Mouse (Mus musculus) kidney, embryonic 16.5 days (tissue): ENCODE results near the gene Spp1. TPM values are rescaled to one million over a fixed set of nuclear protein-coding genes. Genes with fewer than 3 reads are reported as not detected.

Experiments
- ATAC-seq: fragments of 200-750 bp; cut with Nextera tagmentation; 2 replicates; pipeline ENCODE4 v1.8.0; 2017; ENCODE audit warnings: moderate TSS enrichment; ENCODE audit not compliant: low FRiP score, low TSS enrichment
- H3K27ac ChIP-seq: fragments of 300-500 bp; sonication (generic); 2 replicates; pipeline ENCODE4 v1.5.1; 2014; ENCODE audit warnings: low read length
- H3K27me3 ChIP-seq: fragments of 300-500 bp; sonication (generic); 2 replicates; pipeline ENCODE4 v1.6.1; 2014; ENCODE audit warnings: low read length, control low read depth, mixed read lengths; ENCODE audit not compliant: insufficient read depth
- H3K36me3 ChIP-seq: fragments of 300-500 bp; sonication (generic); 2 replicates; pipeline ENCODE4 v1.6.1; 2014; ENCODE audit warnings: low read length, control low read depth, mixed read lengths; ENCODE audit not compliant: insufficient read depth
- H3K4me1 ChIP-seq: fragments of 300-500 bp; sonication (generic); 2 replicates; pipeline ENCODE4 v1.6.1; 2014; ENCODE audit warnings: low read length, control low read depth, mixed read lengths; ENCODE audit not compliant: insufficient read depth
- H3K4me2 ChIP-seq: fragments of 300-500 bp; sonication (generic); replicated peaks from 2 replicates; pipeline ENCODE4 v1.6.1; 2014; ENCODE audit warnings: low read depth, low read length
- H3K4me3 ChIP-seq: fragments of 300-500 bp; sonication (generic); 2 replicates; pipeline ENCODE4 v1.5.1; 2014; ENCODE audit warnings: mild to moderate bottlenecking, low read length
- H3K9ac ChIP-seq: fragments of 300-500 bp; sonication (generic); replicated peaks from 2 replicates; pipeline ENCODE4 v1.6.1; 2014; ENCODE audit warnings: low read length
- H3K9me3 ChIP-seq: fragments of 300-500 bp; sonication (generic); 2 replicates; pipeline ENCODE4 v1.6.1; 2016; ENCODE audit warnings: low read length, control low read depth
- WGBS: fragments of 180-500 bp; shearing (Covaris S2); extraction: QIAGEN DNeasy Blood & Tissue Kit; methylation state at CpG from one replicate; pipeline ENCODE4 v1.1.7; 2014; 5-methylcytosine and 5-hydroxymethylcytosine counted together
- polyA plus RNA-seq: library from polyadenylated mRNA; unstranded; fragments of >200 nt; fragmentation: Nextera tagmentation; extraction: Ambion mirVana; gene quantifications from 2 replicates; pipeline ENCODE4 v1.2.1, GENCODE M21; 2015

The Spp1 gene
- 167 and 243 TPM in 2 replicates for polyA plus RNA-seq

GRCm38 (mm10) chr5:104434835-104435301, at the start of gene Spp1:
Gene Spp1, plus strand, starts transcription at chr5:104435118.
- no peaks in the 10 kb centered on the region for H3K27me3 ChIP-seq
- no peak for ATAC-seq
- 65% methylated on average over 7 of the region's 7 CpGs for WGBS
- no peaks in the 10 kb centered on the region for H3K4me1 ChIP-seq
- no peak within 1 kb of the TSS for H3K4me3 ChIP-seq
- H3K4me2 ChIP-seq, result no peak within 1 kb of the TSS
- H3K27ac ChIP-seq, result 0 out of 2 replicates have a peak within 1 kb of the TSS, but pooled peaks have one; percentile 6
- H3K9ac ChIP-seq, result no peak within 1 kb of the TSS
- no peaks in the 10 kb centered on the region for H3K9me3 ChIP-seq
- H3K36me3 ChIP-seq, result no peaks in the 10 kb centered on the region

- Histone ChIP-seq H3K9ac (no peak overlapping the region), H3K27ac (no peak overlapping the region), H3K36me3 (no peaks in the 10 kb centered on the region), H3K4me3 (no peak overlapping the region), H3K27me3 (no peaks in the 10 kb centered on the region), H3K4me1 (0 out of 2 replicates have a peak, but pooled peaks cover 3% of the 10 kb centered on the region), H3K9me3 (no peaks in the 10 kb centered on the region), H3K4me2 (no peak overlapping the region)
- WGBS, result 92% methylated on average over 16 of the region's 16 CpGs
- ATAC-seq, result no peak
Measured at GRCm38 (mm10) chr5:104385521-104385920, 49.4 kb upstream of the Spp1 start.

- no peak overlapping the region for H3K9ac ChIP-seq
- 50% methylated on average over 5 of the region's 5 CpGs for WGBS
- no peak for ATAC-seq
- H3K9me3 ChIP-seq, result no peaks in the 10 kb centered on the region
- H3K4me3 ChIP-seq, result no peak overlapping the region
- no peaks in the 10 kb centered on the region for H3K27me3 ChIP-seq
- H3K4me1 ChIP-seq, result 0 out of 2 replicates have a peak, but pooled peaks cover 3% of the 10 kb centered on the region
- no peaks in the 10 kb centered on the region for H3K36me3 ChIP-seq
- H3K4me2 ChIP-seq, result no peak overlapping the region
- no peak overlapping the region for H3K27ac ChIP-seq
Measured at GRCm38 (mm10) chr5:104386908-104387307, 48.0 kb upstream of the Spp1 start.

GRCm38 (mm10) chr5:104390962-104391361, 44.0 kb upstream of the Spp1 start:
- 0 out of 2 replicates have a peak, but pooled peaks cover 3% of the 10 kb centered on the region for H3K4me1 ChIP-seq
- no peak overlapping the region for H3K4me3 ChIP-seq
- WGBS, result 75% methylated on average over 2 of the region's 2 CpGs
- H3K4me2 ChIP-seq, result no peak overlapping the region
- H3K27ac ChIP-seq, result no peak overlapping the region
- no peaks in the 10 kb centered on the region for H3K9me3 ChIP-seq
- no peak for ATAC-seq
- no peaks in the 10 kb centered on the region for H3K36me3 ChIP-seq
- no peaks in the 10 kb centered on the region for H3K27me3 ChIP-seq
- no peak overlapping the region for H3K9ac ChIP-seq

GRCm38 (mm10) chr5:104392784-104393183, 42.1 kb upstream of the Spp1 start:
- Histone ChIP-seq H3K27ac (no peak overlapping the region), H3K4me2 (no peak overlapping the region), H3K4me3 (no peak overlapping the region), H3K36me3 (no peaks in the 10 kb centered on the region), H3K27me3 (no peaks in the 10 kb centered on the region), H3K4me1 (no peaks in the 10 kb centered on the region), H3K9me3 (no peaks in the 10 kb centered on the region; the same call in 1 of the 2 replicates), H3K9ac (no peak overlapping the region)
- no peak for ATAC-seq
- 80% methylated on average over 5 of the region's 5 CpGs for WGBS

- Histone ChIP-seq H3K4me1 (peaks cover 16% of the 10 kb centered on the region), H3K4me3 (no peak overlapping the region), H3K27ac (no peak overlapping the region), H3K9me3 (no peaks in the 10 kb centered on the region; the same call in 1 of the 2 replicates), H3K36me3 (no peaks in the 10 kb centered on the region), H3K4me2 (no peak overlapping the region), H3K27me3 (no peaks in the 10 kb centered on the region), H3K9ac (no peak overlapping the region)
- WGBS, result 84% methylated on average over 6 of the region's 6 CpGs
- ATAC-seq, result no peak
Measured at GRCm38 (mm10) chr5:104396286-104396685, 38.6 kb upstream of the Spp1 start.

- Histone ChIP-seq H3K9me3 (no peaks in the 10 kb centered on the region; the same call in 1 of the 2 replicates), H3K4me1 (peaks cover 16% of the 10 kb centered on the region), H3K27me3 (no peaks in the 10 kb centered on the region), H3K9ac (no peak overlapping the region), H3K36me3 (no peaks in the 10 kb centered on the region), H3K4me2 (no peak overlapping the region), H3K4me3 (no peak overlapping the region), H3K27ac (0 out of 2 replicates have a peak overlapping the region, but pooled peaks have one; percentile 18)
- 80% methylated on average over 1 of the region's 1 CpGs for WGBS
- ATAC-seq, result no peak
Measured at GRCm38 (mm10) chr5:104398001-104398400, 36.9 kb upstream of the Spp1 start.

GRCm38 (mm10) chr5:104399291-104399950, 35.5 kb upstream of the Spp1 start:
- H3K27ac ChIP-seq, result peak overlapping the region; percentile 80
- H3K4me3 ChIP-seq, result no peak overlapping the region
- no peak overlapping the region for H3K9ac ChIP-seq
- no peaks in the 10 kb centered on the region; the same call in 1 of the 2 replicates for H3K9me3 ChIP-seq
- no peaks in the 10 kb centered on the region for H3K27me3 ChIP-seq
- 27% methylated on average over 9 of the region's 9 CpGs for WGBS
- H3K4me1 ChIP-seq, result peaks cover 16% of the 10 kb centered on the region
- no peaks in the 10 kb centered on the region for H3K36me3 ChIP-seq
- peak overlapping the region; percentile 29 for H3K4me2 ChIP-seq
- peak; percentile 79 for ATAC-seq

GRCm38 (mm10) chr5:104399970-104400369, 34.9 kb upstream of the Spp1 start:
- H3K4me2 ChIP-seq, result no peak overlapping the region

GRCm38 (mm10) chr5:104402651-104403050, 32.3 kb upstream of the Spp1 start:
- Histone ChIP-seq H3K4me3 (no peak overlapping the region), H3K4me2 (no peak overlapping the region), H3K9ac (no peak overlapping the region), H3K9me3 (no peaks in the 10 kb centered on the region), H3K27me3 (no peaks in the 10 kb centered on the region), H3K27ac (no peak overlapping the region), H3K4me1 (peaks cover 16% of the 10 kb centered on the region), H3K36me3 (no peaks in the 10 kb centered on the region)
- 66% methylated on average over 3 of the region's 3 CpGs for WGBS
- no peak for ATAC-seq

More at GRCm38 (mm10) chr5:104399970-104400369, 34.9 kb upstream of the Spp1 start:
- Histone ChIP-seq H3K9ac (no peak overlapping the region), H3K36me3 (no peaks in the 10 kb centered on the region), H3K9me3 (no peaks in the 10 kb centered on the region; the same call in 1 of the 2 replicates), H3K27me3 (no peaks in the 10 kb centered on the region), H3K27ac (peak overlapping the region; percentile 19; the same call in 1 of the 2 replicates), H3K4me1 (peaks cover 16% of the 10 kb centered on the region), H3K4me3 (no peak overlapping the region)
- ATAC-seq, result no peak
- WGBS, result 21% methylated on average over 1 of the region's 1 CpGs
